Mouse (Mus musculus) ES-E14 (cell line): ENCODE data around the gene Gm10134. TPM values are rescaled to one million over a fixed set of nuclear protein-coding genes. Genes with fewer than 3 reads are reported as not detected.

ENCODE experiments used
- DNase-seq: peaks from one replicate; pipeline ENCODE4 v3.0.0-alpha.2; 2013; ENCODE audit warnings: low read depth, low spot score
- H3K27ac ChIP-seq: 2 replicates; pipeline ENCODE4 v1.5.1; 2012; ENCODE audit warnings: low read depth, mild to moderate bottlenecking, low read length, moderate library complexity, mixed read lengths; ENCODE audit not compliant: poor library complexity, insufficient read depth, severe bottlenecking
- H3K36me3 ChIP-seq: 2 replicates; pipeline ENCODE4 v1.6.1; 2012; ENCODE audit warnings: mild to moderate bottlenecking, low read length, moderate library complexity, mixed read lengths; ENCODE audit not compliant: control insufficient read depth, poor library complexity, insufficient read depth, severe bottlenecking
- H3K4me1 ChIP-seq, 2 experiments: fragments of 150-350 bp in 1 of 2; sonication (generic) in 1 of 2; 2 replicates each; pipeline ENCODE4 v1.6.1; 2012; ENCODE audit warnings: low read length in 2 of 2, mild to moderate bottlenecking in 1 of 2, mixed read lengths in 1 of 2; ENCODE audit not compliant: control insufficient read depth in 2 of 2, insufficient read depth in 2 of 2, poor library complexity in 1 of 2
- H3K4me3 ChIP-seq, 2 experiments: fragments of 150-350 bp in 1 of 2; sonication (generic) in 1 of 2; 2 replicates each; pipeline ENCODE4 v1.5.1; 2012; ENCODE audit warnings: low read length in 2 of 2, low read depth in 1 of 2, mild to moderate bottlenecking in 1 of 2, mixed read lengths in 1 of 2; ENCODE audit not compliant: insufficient read depth in 1 of 2, poor library complexity in 1 of 2, severe bottlenecking in 1 of 2
- H3K9ac ChIP-seq: 2 replicates; pipeline ENCODE4 v1.6.1; 2012; ENCODE audit warnings: low read depth, mild to moderate bottlenecking, low read length, mixed read lengths; ENCODE audit not compliant: poor library complexity, insufficient read depth, severe bottlenecking
- H3K9me3 ChIP-seq: fragments of 150-350 bp; sonication (generic); 2 replicates; pipeline ENCODE4 v1.6.1; 2012; ENCODE audit warnings: low read depth, mild to moderate bottlenecking, low read length; ENCODE audit not compliant: control insufficient read depth, insufficient read depth
- CHD2 ChIP-seq: IDR thresholded peaks from 2 replicates; pipeline ENCODE4 v1.6.1; 2014; ENCODE audit warnings: mild to moderate bottlenecking, low read depth, low read length, inconsistent platforms
- HCFC1 ChIP-seq: IDR thresholded peaks from 2 replicates; pipeline ENCODE4 v1.6.1; 2012; ENCODE audit warnings: low read length, inconsistent platforms, borderline replicate concordance; ENCODE audit not compliant: insufficient read depth
- MAFK ChIP-seq: IDR thresholded peaks from 2 replicates; pipeline ENCODE4 v1.6.1; 2014; ENCODE audit warnings: mild to moderate bottlenecking, low read depth, low read length, inconsistent platforms; ENCODE audit not compliant: insufficient read depth
- ZC3H11A ChIP-seq: IDR thresholded peaks from 2 replicates; pipeline ENCODE4 v1.6.1; 2012; ENCODE audit warnings: low read depth, mild to moderate bottlenecking, inconsistent platforms, low read length, borderline replicate concordance
- ZNF384 ChIP-seq: IDR thresholded peaks from 2 replicates; pipeline ENCODE4 v1.6.1; 2012; ENCODE audit warnings: low read depth, low read length, inconsistent platforms
- in situ Hi-C, 2 experiments: fragments of 600-800 bp; cut with MboI; formaldehyde crosslinking; loops; one replicate each; pipeline ENCODE4 v1.15.1; 2025; ENCODE audit warnings: low sequenced_read_pairs in 2 of 2, inconsistent platforms in 1 of 2; ENCODE audit not compliant: unreplicated experiment in 2 of 2
- total RNA-seq: library from RNA; depleted of rRNA; stranded (reverse); fragments of 300-350 nt; gene quantifications from 2 replicates; pipeline ENCODE4 v1.2.3, GENCODE M21; 2012

Gm10134 gene
- total RNA-seq, 1 experiment: 0.80 TPM

DNA sequence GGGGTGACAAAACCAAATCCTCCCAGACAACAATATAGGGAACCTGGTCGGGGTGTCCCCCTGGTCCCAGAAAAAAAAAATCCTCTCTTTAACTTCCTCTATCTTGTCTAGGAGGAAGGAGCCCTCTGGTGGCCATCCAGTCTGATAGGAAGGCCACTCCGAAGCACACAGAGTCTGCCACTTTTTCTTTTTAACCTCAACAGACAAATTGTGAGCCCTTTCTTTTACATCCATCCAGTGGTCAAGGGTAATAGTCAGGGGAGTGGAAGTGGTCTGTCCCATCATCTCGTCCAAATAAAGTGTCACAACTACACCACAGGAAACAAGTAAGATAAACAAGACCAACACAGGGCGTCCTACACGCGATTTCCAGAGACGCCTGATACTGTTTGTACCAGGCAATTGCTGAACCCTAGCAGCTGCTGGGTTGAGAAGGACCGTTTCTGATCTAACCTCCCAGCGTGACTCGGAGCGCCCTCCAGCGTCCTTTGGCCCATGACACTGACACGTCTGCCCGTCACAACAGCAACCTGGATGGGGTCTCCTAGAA is 10.6 kb upstream of the Gm10134 start:
- Histone ChIP-seq H3K4me1 (peaks cover 0 to 3% of the 10 kb centered on the region in 2 experiments; a peak in 1 of 4 replicates), H3K36me3 (no peaks in the 10 kb centered on the region), H3K27ac (no peak overlapping the region), H3K9me3 (peaks cover 3% of the 10 kb centered on the region; the same call in 1 of the 2 replicates), H3K9ac (no peak overlapping the region), H3K4me3 (no peak overlapping the region)
- in situ Hi-C loops: no loop called here
- TF ChIP-seq ZC3H11A (no peak), CHD2 (no peak), HCFC1 (no peak), MAFK (no peak), ZNF384 (no peak)
- DNase-seq: no peak

GRCm38 (mm10) chr2:28495801-28496595 is 9.9 kb upstream of the Gm10134 start:
- TF ChIP-seq HCFC1 (no peak), CHD2 (no peak), MAFK (no peak), ZNF384 (no peak), ZC3H11A (no peak)
- no peak for DNase-seq
- no peak overlapping the region for H3K27ac ChIP-seq
- H3K9me3 ChIP-seq: peaks cover 3% of the 10 kb centered on the region; the same call in 1 of the 2 replicates
- no peaks in the 10 kb centered on the region for H3K36me3 ChIP-seq
- H3K4me3 ChIP-seq: no peak overlapping the region
- in situ Hi-C loops: no loop called here
- peaks cover 0 to 3% of the 10 kb centered on the region in 2 experiments; a peak in 1 of 4 replicates for H3K4me1 ChIP-seq
- H3K9ac ChIP-seq: no peak overlapping the region

- no peaks in the 10 kb centered on the region for H3K36me3 ChIP-seq
- H3K9me3 ChIP-seq: peaks cover 3% of the 10 kb centered on the region; the same call in 1 of the 2 replicates
- in situ Hi-C loops: no loop called here
- peaks cover 0 to 3% of the 10 kb centered on the region in 2 experiments; a peak in 1 of 4 replicates for H3K4me1 ChIP-seq
- no peak for TF ChIP-seq HCFC1
- TF ChIP-seq ZC3H11A: no peak
- TF ChIP-seq MAFK: no peak
- TF ChIP-seq CHD2: no peak
- TF ChIP-seq ZNF384: no peak
- H3K4me3 ChIP-seq: no peak within 1 kb of the TSS
- H3K27ac ChIP-seq: no peak within 1 kb of the TSS
- no peak within 1 kb of the TSS for H3K9ac ChIP-seq
- no peak for DNase-seq
Measured at GRCm38 (mm10) chr2:28496671-28497070, 9.2 kb upstream of the Gm10134 start, which contains the start of gene Gbgt1. Gene Gbgt1, plus strand, starts transcription at chr2:28496891.

DNA sequence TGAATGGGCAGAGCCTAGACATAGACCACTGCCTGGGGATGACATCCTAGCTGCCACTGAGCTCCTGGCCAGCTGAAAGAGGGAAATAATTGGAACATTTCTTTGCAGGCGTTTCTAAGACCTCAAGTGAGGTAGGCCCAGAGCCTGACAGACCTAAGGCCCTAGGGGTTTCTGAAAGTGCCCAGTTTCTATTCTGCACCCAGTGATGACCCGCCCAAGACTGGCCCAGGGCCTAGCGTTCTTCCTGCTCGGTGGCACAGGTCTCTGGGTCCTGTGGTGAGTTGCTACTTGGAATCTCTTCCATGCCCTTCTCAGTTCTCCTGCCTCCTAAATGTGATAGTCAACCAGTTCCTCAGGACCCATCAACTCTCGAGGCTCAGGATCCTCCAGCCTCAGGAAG is 8.3 kb upstream of the Gm10134 start:
- TF ChIP-seq CHD2: no peak
- no peak for TF ChIP-seq MAFK
- no peak for TF ChIP-seq ZNF384
- no peak for TF ChIP-seq ZC3H11A
- TF ChIP-seq HCFC1: no peak
- Histone ChIP-seq H3K9me3 (peaks cover 3% of the 10 kb centered on the region; the same call in 1 of the 2 replicates), H3K9ac (no peak overlapping the region), H3K4me1 (peaks cover 0 to 3% of the 10 kb centered on the region in 2 experiments; a peak in 1 of 4 replicates), H3K4me3 (no peak overlapping the region), H3K27ac (no peak overlapping the region), H3K36me3 (no peaks in the 10 kb centered on the region)
- in situ Hi-C loops: no loop called here
- DNase-seq: no peak
